Mouse (Mus musculus) adrenal gland (tissue): ENCODE measurements around the gene Zmiz2.
"Not testable (repeated sequence)": the region's sequence is repeated elsewhere in the genome, so short reads cannot be mapped to it uniquely, and the experiment has no call there.

Source experiments
- intact Hi-C: fragments of 180-260 bp; cut with DNase I; formaldehyde crosslinking; loops from one replicate; pipeline ENCODE4 v1.15.1; 2025
- microRNA-seq, 2 experiments: library from miRNA; unstranded; fragments of <30 nt; microRNA quantifications; one replicate each; pipeline ENCODE4; 2019

Zmiz2 gene

DNA sequence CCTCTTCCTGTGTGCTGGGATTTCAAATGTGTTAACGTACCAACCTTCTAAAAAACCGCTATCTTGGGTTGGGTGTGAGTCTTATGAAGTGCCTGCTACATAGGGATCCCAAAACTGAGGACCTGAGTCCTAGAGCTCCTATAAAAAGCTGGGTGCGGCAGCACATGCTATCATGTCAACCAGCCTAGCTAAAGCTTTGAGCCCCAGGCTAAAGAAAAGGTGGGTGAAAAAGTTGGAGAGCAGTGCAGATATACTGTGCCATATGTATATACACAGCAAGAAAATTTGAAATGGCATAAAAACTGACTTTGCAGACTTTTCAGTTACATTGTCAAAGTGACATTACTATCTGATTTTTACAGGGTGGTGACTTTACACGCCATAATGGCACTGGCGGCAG lies 29.9 kb downstream of the Zmiz2 start:
- intact Hi-C loops = no loop called here

- intact Hi-C loops = not testable (repeated sequence)
Observed at GRCm38 (mm10) chr11:6419156-6419555, 30.3 kb downstream of the Zmiz2 start.

- intact Hi-C loops = no loop called here
Observed at GRCm38 (mm10) chr11:6420283-6420703, 31.4 kb downstream of the Zmiz2 start.

- intact Hi-C loops = no loop called here
Observed at GRCm38 (mm10) chr11:6420722-6421350, 32.0 kb downstream of the Zmiz2 start.

DNA sequence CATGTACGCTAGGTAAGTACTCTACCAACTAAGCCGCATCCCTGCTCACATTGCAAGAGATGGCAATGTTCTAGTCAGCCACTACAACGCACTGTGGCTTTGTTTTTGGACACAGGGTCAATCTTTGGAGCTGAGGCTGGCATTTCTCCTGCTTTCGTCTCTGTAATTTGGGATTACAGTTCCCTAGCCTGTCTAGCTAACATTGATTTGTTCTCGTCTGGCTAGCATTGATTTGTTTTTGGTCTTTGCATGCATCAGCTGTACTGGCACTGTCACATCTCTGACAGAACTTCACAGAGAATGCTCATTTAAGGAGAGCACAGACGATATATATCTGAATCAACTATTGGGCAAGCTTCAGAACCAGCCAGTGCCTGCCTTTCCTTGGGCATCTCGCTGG lies 41.3 kb downstream of the Zmiz2 start:
- intact Hi-C loops = no loop called here

DNA sequence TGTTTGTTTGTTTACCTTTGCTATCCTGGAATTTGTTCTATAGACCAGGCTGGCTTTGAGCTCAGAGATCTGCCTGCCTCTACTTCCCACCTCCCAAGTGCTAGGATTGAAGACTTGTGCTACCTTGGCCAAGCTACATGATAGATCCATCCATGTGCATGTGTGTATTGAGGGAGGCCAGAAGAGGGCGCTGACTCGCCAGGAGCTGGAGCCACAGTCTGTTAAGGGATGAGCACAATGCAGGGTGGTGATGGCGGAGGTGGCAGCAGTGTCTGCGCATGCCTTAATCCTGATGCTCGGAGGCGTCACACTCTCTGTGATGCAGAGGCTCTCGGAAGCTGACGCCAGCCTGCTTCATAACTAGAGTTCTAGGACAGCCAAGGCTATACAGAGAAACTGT lies 47.6 kb downstream of the Zmiz2 start:
- intact Hi-C loops = no loop called here

- intact Hi-C loops = no loop called here
Observed at GRCm38 (mm10) chr11:6437667-6438066, 48.8 kb downstream of the Zmiz2 start.

DNA sequence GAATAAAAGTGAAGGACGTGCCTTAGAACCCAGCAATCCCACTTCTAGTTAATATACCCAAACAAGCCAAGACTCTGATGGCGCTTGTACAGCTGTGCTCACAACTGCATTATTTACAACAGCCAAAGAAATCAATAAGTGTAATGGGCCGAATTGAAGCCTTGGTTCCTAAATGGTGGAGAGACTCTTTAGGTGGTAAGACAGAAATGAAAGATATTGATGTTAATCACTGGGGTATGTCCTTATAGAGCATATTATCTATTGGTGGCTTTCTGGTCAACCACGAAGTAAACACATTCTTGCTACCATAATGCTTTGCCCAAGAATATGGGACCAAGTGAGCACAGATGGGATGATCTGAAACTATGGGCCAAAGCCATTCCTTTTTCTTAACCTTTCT lies 51.3 kb downstream of the Zmiz2 start:
- intact Hi-C loops = loop anchor here (5.0 kb wide), 1 partner anchor 37 kb away; the partner anchor contains the start of gene Purb

- intact Hi-C loops = loop anchor here (5.0 kb wide), 1 partner anchor 35 kb away; the partner anchor contains the start of gene Purb
Observed at GRCm38 (mm10) chr11:6442566-6442965, 53.7 kb downstream of the Zmiz2 start.

DNA sequence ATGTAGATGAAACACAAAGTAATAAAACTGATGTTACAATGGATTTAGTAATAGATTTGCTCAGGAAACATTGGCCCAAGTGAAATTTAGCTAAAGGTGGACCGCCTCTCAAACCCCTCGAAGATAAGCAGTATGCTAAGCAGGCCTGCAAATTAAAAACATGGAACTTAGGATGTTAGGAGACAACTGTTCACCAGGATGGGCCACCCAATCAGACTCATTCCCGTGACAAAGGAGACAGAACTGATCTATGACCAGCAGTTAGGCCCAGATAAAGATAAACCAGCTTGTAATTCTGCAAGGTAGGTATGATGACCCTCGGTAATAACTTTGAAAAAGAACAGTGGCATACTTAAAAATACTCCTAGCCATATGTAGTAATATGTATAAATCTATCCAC lies 54.2 kb downstream of the Zmiz2 start:
- intact Hi-C loops = loop anchor here (5.0 kb wide), 1 partner anchor 34 kb away; the partner anchor contains the start of gene Purb

DNA sequence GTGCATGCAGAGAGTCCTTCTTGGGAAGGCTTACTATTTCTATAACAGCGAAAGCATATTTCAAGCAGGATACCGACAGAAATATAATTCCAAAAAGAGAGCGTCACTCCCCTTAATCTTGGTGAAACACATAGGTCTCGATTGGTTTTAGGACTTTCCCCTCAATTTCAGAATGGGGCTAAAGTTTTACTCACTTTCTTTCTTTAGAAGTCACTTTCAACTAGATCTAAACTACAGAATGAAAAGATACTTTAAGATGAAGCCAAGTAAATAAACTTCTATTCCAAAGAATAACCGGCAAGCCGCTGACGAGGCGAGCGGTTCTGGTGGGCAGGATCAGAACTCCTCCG lies 54.8 kb downstream of the Zmiz2 start:
- intact Hi-C loops = loop anchor here (5.0 kb wide), 1 partner anchor 34 kb away; the partner anchor contains the start of gene Purb

DNA sequence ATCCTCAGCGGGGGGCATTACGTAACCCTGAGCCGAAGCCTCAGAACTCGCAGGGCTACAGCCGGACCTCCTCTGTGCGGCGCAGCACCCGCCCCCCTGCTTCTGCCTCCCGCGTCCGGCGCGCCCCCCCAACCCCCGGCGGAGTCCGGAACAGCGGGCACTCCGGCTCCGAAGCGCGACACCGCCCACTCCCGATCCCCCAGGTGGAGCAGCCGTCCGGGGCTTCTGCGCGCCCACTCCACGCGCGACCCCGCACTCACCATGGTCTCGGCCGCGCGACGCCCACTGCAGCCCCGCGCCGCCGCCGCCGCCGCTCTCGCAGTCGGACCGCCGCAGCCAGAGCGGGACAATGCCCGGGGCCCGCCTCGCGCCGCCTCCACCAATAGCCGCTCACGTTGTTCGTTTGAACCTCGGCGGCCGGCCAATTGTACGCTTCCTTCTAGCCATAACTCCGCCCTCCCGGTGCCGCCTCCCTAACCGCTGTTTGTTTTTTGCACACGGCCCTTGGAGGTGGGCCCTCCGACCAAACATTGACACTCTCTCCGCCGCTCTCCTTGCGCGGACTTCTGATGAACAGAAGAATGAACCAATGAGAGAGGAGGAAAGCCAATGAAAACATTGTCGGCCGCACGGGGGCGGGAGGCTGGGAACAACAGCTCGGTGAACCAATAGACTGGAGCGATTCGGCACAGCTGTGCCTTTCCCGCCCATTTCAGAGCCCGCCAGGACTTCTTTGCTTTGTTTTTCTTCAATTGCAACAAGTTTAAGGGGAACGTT lies 55.4 kb downstream of the Zmiz2 start, which contains the start of gene H2afv:
H2afv (minus strand) TSS at position 367 of the 777 bp plus-strand sequence.
- intact Hi-C loops = loop anchor here (5.0 kb wide), 1 partner anchor 33 kb away; the partner anchor contains the start of gene Purb

- intact Hi-C loops = no loop called here
Observed at GRCm38 (mm10) chr11:6445441-6445840, 56.6 kb downstream of the Zmiz2 start.

DNA sequence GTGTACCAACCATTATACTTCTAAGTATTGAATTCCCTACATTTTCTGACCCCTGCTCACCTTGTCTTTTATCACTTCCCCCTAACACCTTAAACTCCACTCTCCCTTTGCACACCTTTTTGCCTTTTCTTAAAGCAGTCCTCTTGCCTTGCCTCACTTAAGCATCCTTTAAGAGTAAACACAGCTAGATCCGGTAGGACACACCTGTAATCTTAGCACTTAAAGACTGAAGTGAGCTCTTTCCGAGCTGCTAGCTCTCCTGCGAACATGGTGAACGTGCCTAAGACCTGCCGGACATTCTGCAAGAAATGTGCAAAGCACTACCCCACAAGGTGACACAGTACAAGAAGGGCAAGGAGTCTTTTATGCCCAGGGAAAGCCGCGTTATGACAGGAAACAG lies 57.1 kb downstream of the Zmiz2 start:
- intact Hi-C loops = no loop called here

DNA sequence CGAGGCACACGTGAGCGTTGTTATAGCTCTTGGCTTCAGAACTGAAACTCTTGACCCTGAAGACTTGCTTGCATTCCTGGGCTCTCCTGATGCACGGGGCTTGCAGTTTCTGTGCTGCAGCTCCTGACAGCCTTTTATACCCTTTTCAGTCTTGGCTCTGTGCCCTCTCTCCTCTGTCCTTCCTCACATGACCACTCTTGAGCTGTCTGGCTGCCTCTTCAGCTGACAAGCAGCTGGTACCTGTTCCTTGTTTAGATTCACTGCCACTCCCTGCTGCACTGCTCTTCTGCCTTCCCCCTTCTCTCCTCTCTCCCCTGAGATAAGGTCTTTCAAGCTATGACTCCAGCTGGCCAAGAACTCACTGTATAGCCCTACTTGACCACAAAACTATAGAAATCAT lies 58.6 kb downstream of the Zmiz2 start:
- intact Hi-C loops = no loop called here

DNA sequence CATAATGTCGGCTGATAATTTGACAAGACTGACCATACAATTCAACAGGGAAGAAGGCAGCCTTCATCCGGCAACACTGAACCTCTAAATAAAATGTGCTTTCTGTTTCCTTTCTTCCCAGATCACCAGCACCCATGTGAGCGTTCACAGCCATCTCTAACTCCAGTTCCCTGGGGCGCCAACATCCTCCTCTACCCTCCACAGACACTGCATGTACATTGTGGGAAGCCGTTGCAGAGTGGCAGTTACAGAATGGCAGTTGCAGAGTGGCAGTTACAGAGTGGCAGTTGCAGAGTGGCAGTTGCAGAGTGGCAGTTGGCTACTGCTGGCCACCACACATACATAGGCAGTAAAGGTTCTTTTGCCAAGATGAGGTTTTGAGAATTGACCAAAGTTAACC lies 59.3 kb downstream of the Zmiz2 start:
- intact Hi-C loops = not testable (repeated sequence)

Small RNAs within 50 kb of the gene (microRNA-seq; reads per million reads assigned to microRNA genes)
- gene Mir7651 = 0 to 0.12 reads per million in 2 experiments
